Mouse (Mus musculus) spleen, adult 2 months (tissue): ENCODE data around the gene Dennd4a.

Source experiments
- CTCF ChIP-seq: fragments of 200-500 bp; IDR thresholded peaks from 2 replicates; pipeline ENCODE4 v1.5.1; 2011; ENCODE audit warnings: mild to moderate bottlenecking, inconsistent platforms; ENCODE audit not compliant: insufficient read depth, insufficient read length, insufficient replicate concordance; ENCODE audit errors: extremely low read depth
- POLR2A ChIP-seq: fragments of 200-500 bp; IDR thresholded peaks from 2 replicates; pipeline ENCODE4 v1.6.1; 2011; ENCODE audit warnings: low read depth, low read length, inconsistent platforms

- TF ChIP-seq POLR2A (no peak), CTCF (no peak)
Observed at GRCm38 (mm10) chr9:64834418-64834817, 23.3 kb downstream of the Dennd4a start.
